8 mouse cellular contexts compared by ENCODE assay signal in the genomic region with DNA sequence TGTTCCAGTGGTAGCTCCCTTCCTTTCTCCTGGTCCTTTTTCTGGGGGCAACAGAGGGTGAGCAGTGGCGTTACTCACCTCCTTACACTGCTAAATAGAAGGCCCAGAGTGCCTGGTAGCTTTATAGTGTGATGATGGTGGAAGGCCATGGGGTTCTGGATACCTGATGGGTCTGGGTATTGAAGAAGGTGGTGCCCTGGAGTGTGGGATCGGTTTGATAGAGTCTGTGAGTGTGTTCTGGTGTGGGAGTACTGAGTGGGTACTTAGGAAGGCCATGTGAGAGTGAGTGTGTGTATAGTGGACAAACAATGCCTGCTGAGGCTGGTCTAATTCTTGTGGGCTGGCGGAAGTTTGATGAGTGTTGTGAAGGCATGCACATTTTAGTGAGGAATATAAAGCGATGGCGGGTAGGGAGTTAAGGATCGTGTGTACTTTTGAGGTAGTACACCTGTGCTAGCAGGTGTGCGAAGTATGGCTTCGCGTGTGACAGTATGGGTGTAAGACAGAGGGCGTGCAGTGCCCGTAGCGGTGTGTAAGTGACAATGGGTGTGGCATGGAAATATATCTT. TPM values are rescaled to one million over a fixed set of nuclear protein-coding genes. Genes with fewer than 3 reads are reported as not detected.
DNase-seq lines count a peak whose midpoint lies in the region; ATAC-seq lines count a peak whose summit lies in the region.

No protein-coding gene starts in this region.

- peaks cover 14% of the 10 kb centered on the region for H3K36me3 ChIP-seq in kidney, embryonic 16.5 days (ENCODE audit: insufficient read depth, low read length)
- peaks cover 16% of the 10 kb centered on the region for H3K36me3 ChIP-seq in forebrain, embryonic 15.5 days
- H3K36me3 ChIP-seq in liver, embryonic 16.5 days (ENCODE audit: control insufficient read depth, insufficient read depth), result peaks cover 12% of the 10 kb centered on the region

- peak overlapping the region; percentile 99 for H3K27ac ChIP-seq in kidney, embryonic 16.5 days (ENCODE audit: low read length)
- peak overlapping the region; percentile 100 for H3K27ac ChIP-seq in forebrain, embryonic 15.5 days (replicated peaks)
- peak overlapping the region; percentile 95 for H3K27ac ChIP-seq in liver, embryonic 16.5 days (ENCODE audit: low read length)

- H3K9ac ChIP-seq in kidney, embryonic 16.5 days (replicated peaks; ENCODE audit: low read length), result peak overlapping the region; percentile 61
- peak overlapping the region; percentile 34 for H3K9ac ChIP-seq in forebrain, embryonic 15.5 days (replicated peaks)
- H3K9ac ChIP-seq in liver, embryonic 16.5 days (ENCODE audit: low read depth, low read length), result peak overlapping the region; percentile 78

- no peak; the same call in 1 of the 2 replicates for ATAC-seq in kidney, embryonic 16.5 days (ENCODE audit: low FRiP score, low TSS enrichment)
- ATAC-seq in activated CD4-positive, CD25-positive, alpha-beta regulatory T cell, adult 4 months, result peak; percentile 9
- no peak for ATAC-seq in forebrain, embryonic 15.5 days (replicated peaks)
- peak; percentile 28 for ATAC-seq in liver, embryonic 16.5 days (ENCODE audit: low read depth)

- no peak for DNase-seq in kidney, adult 9 months
- DNase-seq in ovary, postnatal 36 days (ENCODE audit: low spot score), result no peak
- no peak for DNase-seq in right cerebral cortex, postnatal 25 days
- no peak for DNase-seq in gastrocnemius, adult 8-10 months (ENCODE audit: low spot score in 2 of 2)

- peaks cover 60% of the 10 kb centered on the region for H3K4me1 ChIP-seq in kidney, embryonic 16.5 days (ENCODE audit: insufficient read depth, low read length)
- peaks cover 69% of the 10 kb centered on the region for H3K4me1 ChIP-seq in forebrain, embryonic 15.5 days
- peaks cover 65% of the 10 kb centered on the region for H3K4me1 ChIP-seq in liver, embryonic 16.5 days (ENCODE audit: control insufficient read depth, low read depth, low read length)

- WGBS in kidney, embryonic 16.5 days, result 19% methylated on average over 12 of the region's 12 CpGs
- WGBS in forebrain, embryonic 15.5 days, result 14% methylated on average over 12 of the region's 12 CpGs
- 18% methylated on average over 12 of the region's 12 CpGs for WGBS in liver, embryonic 16.5 days (ENCODE audit: insufficient replicate concordance)

- H3K4me2 ChIP-seq in kidney, embryonic 16.5 days (replicated peaks; ENCODE audit: low read depth, low read length), result peak overlapping the region; percentile 79
- peak overlapping the region; percentile 75 for H3K4me2 ChIP-seq in forebrain, embryonic 15.5 days (replicated peaks)
- H3K4me2 ChIP-seq in liver, embryonic 16.5 days (ENCODE audit: low read depth, low read length), result peak overlapping the region; percentile 93

- no peaks in the 10 kb centered on the region for H3K9me3 ChIP-seq in kidney, embryonic 16.5 days (ENCODE audit: low read length)
- no peaks in the 10 kb centered on the region for H3K9me3 ChIP-seq in forebrain, embryonic 15.5 days
- H3K9me3 ChIP-seq in liver, embryonic 16.5 days (replicated peaks; ENCODE audit: control insufficient read depth, low read length), result no peaks in the 10 kb centered on the region

- no peaks in the 10 kb centered on the region for H3K27me3 ChIP-seq in kidney, embryonic 16.5 days (ENCODE audit: insufficient read depth, low read length)
- H3K27me3 ChIP-seq in forebrain, embryonic 15.5 days, result no peaks in the 10 kb centered on the region
- H3K27me3 ChIP-seq in liver, embryonic 16.5 days (ENCODE audit: control insufficient read depth, insufficient read depth, low read depth, low read length), result no peaks in the 10 kb centered on the region

- peak overlapping the region; percentile 78 for H3K4me3 ChIP-seq in kidney, embryonic 16.5 days (ENCODE audit: low read length)
- peak overlapping the region; percentile 70 for H3K4me3 ChIP-seq in forebrain, embryonic 15.5 days
- H3K4me3 ChIP-seq in liver, embryonic 16.5 days (ENCODE audit: low read depth, low read length), result peak overlapping the region; percentile 60

RNA-seq across cellular contexts. Expression of gene Cic, which starts 13.7 kb away (rescaled TPM):
- 28.9 and 30.8 TPM in 2 replicates for polyA plus RNA-seq in kidney, embryonic 16.5 days (2015; fragmentation: Nextera tagmentation; extraction: Ambion mirVana)
- polyA plus RNA-seq in activated CD4-positive, CD25-positive, alpha-beta regulatory T cell, adult 4 months (2017; shearing (Covaris generic)), result 10 to 100 TPM; 23.2 to 26.0 TPM
- 53.2 and 54.4 TPM in 2 replicates for polyA plus RNA-seq in forebrain, embryonic 15.5 days (2015; fragmentation: Nextera tagmentation; extraction: Ambion mirVana)
- polyA plus RNA-seq in liver, embryonic 16.5 days (2015; fragmentation: Nextera tagmentation; extraction: Ambion mirVana), result 9.5 and 10.8 TPM in 2 replicates
- total RNA-seq in gastrocnemius, adult 8-10 months (2022), result 10 to 100 TPM; 26.4 to 38.7 (median 30.1) TPM

RNA-seq across cellular contexts. Expression of gene Pafah1b3, which starts 16.5 kb away (rescaled TPM):
- polyA plus RNA-seq in kidney, embryonic 16.5 days (2015; fragmentation: Nextera tagmentation; extraction: Ambion mirVana), result 197 and 199 TPM in 2 replicates
- 10 to 100 TPM; 16.8 to 30.7 TPM for polyA plus RNA-seq in activated CD4-positive, CD25-positive, alpha-beta regulatory T cell, adult 4 months (2017; shearing (Covaris generic))
- polyA plus RNA-seq in forebrain, embryonic 15.5 days (2015; fragmentation: Nextera tagmentation; extraction: Ambion mirVana), result 521 and 550 TPM in 2 replicates
- polyA plus RNA-seq in liver, embryonic 16.5 days (2015; fragmentation: Nextera tagmentation; extraction: Ambion mirVana), result 25.6 and 26.2 TPM in 2 replicates
- total RNA-seq in gastrocnemius, adult 8-10 months (2022), result 1 to 10 TPM in 3 of 4 experiments, under 1 TPM in 1; 0.56 to 1.5 (median 1.1) TPM

RNA-seq across cellular contexts. Expression of gene Prr19, which starts 20.0 kb away (rescaled TPM):
- polyA plus RNA-seq in kidney, embryonic 16.5 days (2015; fragmentation: Nextera tagmentation; extraction: Ambion mirVana), result 0.84 and 0.98 TPM in 2 replicates
- not detected for polyA plus RNA-seq in activated CD4-positive, CD25-positive, alpha-beta regulatory T cell, adult 4 months (2017; shearing (Covaris generic))
- polyA plus RNA-seq in forebrain, embryonic 15.5 days (2015; fragmentation: Nextera tagmentation; extraction: Ambion mirVana), result 1.6 and 2.1 TPM in 2 replicates
- polyA plus RNA-seq in liver, embryonic 16.5 days (2015; fragmentation: Nextera tagmentation; extraction: Ambion mirVana), result 0.09 TPM in 1 of 2 replicates, not detected in the other
- not detected for total RNA-seq in gastrocnemius, adult 8-10 months (2022)

RNA-seq across cellular contexts. Expression of gene Tmem145, which starts 24.7 kb away (rescaled TPM):
- polyA plus RNA-seq in kidney, embryonic 16.5 days (2015; fragmentation: Nextera tagmentation; extraction: Ambion mirVana), result 0.10 and 0.67 TPM in 2 replicates
- not detected for polyA plus RNA-seq in activated CD4-positive, CD25-positive, alpha-beta regulatory T cell, adult 4 months (2017; shearing (Covaris generic))
- polyA plus RNA-seq in forebrain, embryonic 15.5 days (2015; fragmentation: Nextera tagmentation; extraction: Ambion mirVana), result 30.9 and 32.3 TPM in 2 replicates
- polyA plus RNA-seq in liver, embryonic 16.5 days (2015; fragmentation: Nextera tagmentation; extraction: Ambion mirVana), result 0.07 TPM in 1 of 2 replicates, not detected in the other
- total RNA-seq in gastrocnemius, adult 8-10 months (2022), result not detected

RNA-seq across cellular contexts. Expression of gene Erf, which starts 30.7 kb away (rescaled TPM):
- polyA plus RNA-seq in kidney, embryonic 16.5 days (2015; fragmentation: Nextera tagmentation; extraction: Ambion mirVana), result 12.5 and 15.2 TPM in 2 replicates
- under 1 TPM; 0.28 to 0.38 TPM for polyA plus RNA-seq in activated CD4-positive, CD25-positive, alpha-beta regulatory T cell, adult 4 months (2017; shearing (Covaris generic))
- polyA plus RNA-seq in forebrain, embryonic 15.5 days (2015; fragmentation: Nextera tagmentation; extraction: Ambion mirVana), result 4.8 and 5.5 TPM in 2 replicates
- polyA plus RNA-seq in liver, embryonic 16.5 days (2015; fragmentation: Nextera tagmentation; extraction: Ambion mirVana), result 3.4 and 3.6 TPM in 2 replicates
- 1 to 10 TPM; 4.2 to 5.8 (median 5.7) TPM for total RNA-seq in gastrocnemius, adult 8-10 months (2022)

Comparison
In these comparisons a context has a peak if more than half of its experiments do, and no peak if none do; other contexts are left out.
1. ATAC-seq: peak in activated CD4-positive, CD25-positive, alpha-beta regulatory T cell, adult 4 months (single experiment) and liver, embryonic 16.5 days (single experiment); none in kidney, embryonic 16.5 days (single experiment) and forebrain, embryonic 15.5 days (single experiment).
2. Peak in every context shown above with its lines, with median percentiles within 50 percentile points of each other: H3K27ac ChIP-seq, H3K4me2 ChIP-seq, H3K4me3 ChIP-seq and H3K9ac ChIP-seq.